Mouse (Mus musculus) R1 (cell line): ENCODE data around the gene Ccnh.
A peak's percentile ranks its signal among the peaks of the same experiment; 100 is the strongest.

Source experiments
- DNase-seq: peaks from one replicate; pipeline ENCODE4 v3.0.0-alpha.2; 2018; ENCODE audit warnings: low read depth, low spot score

The Ccnh gene

DNA sequence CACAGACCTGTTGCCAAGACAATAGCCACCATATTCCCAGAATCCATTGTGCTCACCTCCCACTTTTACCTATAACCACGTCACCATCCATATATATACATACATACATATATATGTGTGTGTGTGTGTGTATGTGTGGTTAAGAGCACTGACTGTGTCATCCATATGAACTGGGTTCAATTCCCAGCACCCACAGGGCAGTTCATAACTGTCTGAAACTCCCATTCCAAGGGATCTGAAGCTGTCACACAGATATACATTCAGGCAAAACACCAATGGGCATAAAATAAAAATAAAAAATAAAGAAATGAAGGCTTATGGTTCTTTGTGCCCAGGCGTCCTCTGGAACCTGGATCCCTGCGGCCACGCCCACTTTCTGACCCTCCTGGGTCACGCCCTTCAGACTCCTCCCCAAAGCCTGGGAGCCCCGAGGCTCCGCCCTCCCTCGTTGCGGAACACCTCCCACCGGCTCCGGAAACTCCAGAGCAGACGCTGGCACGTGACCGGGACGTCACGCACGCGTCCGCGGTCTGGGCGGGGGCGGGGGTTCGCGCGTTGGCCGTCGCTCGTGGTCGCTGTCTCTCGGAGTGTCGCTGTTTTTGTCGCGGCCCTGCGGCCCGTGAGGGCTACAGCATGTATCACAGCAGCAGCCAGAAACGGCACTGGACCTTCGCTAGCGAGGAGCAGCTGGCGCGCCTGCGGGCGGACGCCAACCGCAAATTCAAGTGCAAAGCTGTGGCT is at the start of gene Ccnh:
Gene Ccnh (plus strand): TSS at position 506 of the 741 bp plus-strand sequence.
- peak; percentile 94 for DNase-seq

DNA sequence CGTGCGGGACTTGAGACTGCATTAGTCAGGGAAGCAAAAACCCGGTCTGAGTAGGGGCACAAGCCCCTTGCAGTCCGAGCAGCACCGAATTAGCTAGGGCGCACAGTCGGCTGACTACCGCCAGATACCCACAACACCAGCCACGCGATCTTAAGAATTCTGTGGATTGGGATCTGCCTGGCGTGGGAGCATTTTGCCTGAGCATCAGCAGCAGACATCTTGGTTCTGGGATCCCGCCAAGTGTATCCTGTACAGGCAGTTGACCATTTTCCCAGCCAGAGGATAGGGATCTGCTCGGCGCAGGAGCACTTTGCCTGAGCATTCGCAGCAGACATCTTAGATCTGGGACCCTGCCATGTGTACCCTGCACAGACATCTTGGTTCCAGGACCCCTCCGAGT is 45.8 kb upstream of the Ccnh start:
- peak; percentile 79 for DNase-seq

DNA sequence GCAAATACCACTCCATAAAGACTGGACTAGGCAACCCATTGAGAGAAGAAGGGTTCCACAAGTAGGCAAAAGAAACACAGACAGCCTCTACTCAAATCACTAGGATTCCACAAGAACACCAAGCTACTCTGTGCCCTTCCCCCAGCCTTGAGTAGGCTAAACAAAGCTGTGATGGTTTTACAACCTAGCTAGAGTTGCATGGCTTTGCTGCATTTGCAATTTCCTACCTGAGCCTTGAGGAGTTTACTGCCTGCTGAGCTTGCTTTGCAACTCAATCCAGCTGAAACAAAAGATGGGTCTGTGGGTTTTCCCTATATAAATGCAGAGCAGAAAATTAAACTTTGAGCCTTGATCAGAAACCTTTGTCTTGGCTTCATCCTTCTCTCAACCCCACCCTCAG is 42.7 kb upstream of the Ccnh start:
- DNase-seq = peak; percentile 98

DNA sequence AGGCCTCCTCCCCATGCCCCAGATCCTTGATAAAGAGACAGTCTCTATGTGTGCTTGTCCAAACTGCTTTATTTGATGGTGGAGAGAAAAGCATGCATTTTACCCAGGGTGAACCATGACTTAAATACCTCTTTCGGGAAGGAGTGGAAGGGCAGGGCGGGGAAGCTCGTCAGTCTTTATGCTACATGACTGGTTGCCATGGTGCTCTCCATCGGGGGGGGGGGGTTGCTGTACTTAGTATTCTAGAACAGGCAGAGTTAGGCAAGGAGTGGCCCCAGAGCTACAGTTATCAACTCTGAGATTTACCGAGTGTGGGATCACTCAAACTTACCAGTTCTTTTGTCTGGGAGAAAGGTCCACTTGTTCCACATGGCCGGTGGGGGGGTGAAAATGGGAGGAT is 34.5 kb upstream of the Ccnh start:
- peak; percentile 68 for DNase-seq

DNA sequence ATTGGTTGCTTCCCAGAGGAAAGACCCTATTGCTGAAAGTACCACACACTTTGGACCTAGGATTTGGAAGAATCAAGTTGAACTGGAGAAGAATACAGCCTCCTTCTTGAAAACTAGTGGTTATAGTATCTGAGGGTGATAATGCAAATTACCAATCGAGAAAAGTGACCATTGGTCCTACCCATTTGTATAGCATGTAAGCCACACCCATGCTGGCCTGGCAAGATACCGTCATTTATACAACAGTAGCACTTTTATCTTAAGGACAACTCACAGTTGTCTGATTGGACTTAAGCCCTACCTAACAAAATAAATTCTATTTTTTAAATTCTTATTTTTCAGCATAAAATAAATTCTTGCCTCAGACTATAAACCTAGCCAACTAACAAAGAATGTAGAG is 29.2 kb upstream of the Ccnh start:
- DNase-seq = no peak

DNA sequence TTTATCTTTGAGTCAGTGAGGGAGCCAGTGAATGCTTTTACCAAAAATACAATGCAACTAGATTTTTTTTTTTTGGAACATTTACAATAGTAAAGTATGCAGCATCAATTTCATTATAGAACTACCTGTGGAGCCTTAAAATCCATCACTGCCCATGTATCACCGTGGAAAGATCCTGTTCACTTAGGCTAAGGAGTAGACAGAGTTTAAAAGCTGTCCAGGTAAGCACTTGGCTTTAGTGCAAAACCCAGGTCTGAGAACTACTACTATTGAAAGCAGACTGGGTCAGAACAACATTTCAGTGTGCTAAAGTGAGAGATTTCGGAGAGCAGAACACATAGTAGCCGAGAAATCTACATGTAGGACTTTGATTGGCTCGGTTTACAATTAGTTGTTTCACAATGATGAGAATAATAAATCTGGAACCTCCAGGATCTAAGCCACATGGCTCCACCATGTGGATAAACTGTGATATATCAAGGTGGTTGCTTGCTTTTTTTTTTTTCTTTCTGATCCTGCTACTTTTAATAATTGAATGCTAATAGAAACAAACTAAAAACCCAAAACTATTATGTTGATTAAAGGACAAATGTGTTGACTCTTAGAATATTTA is 24.6 kb upstream of the Ccnh start:
- peak; percentile 33 for DNase-seq

DNA sequence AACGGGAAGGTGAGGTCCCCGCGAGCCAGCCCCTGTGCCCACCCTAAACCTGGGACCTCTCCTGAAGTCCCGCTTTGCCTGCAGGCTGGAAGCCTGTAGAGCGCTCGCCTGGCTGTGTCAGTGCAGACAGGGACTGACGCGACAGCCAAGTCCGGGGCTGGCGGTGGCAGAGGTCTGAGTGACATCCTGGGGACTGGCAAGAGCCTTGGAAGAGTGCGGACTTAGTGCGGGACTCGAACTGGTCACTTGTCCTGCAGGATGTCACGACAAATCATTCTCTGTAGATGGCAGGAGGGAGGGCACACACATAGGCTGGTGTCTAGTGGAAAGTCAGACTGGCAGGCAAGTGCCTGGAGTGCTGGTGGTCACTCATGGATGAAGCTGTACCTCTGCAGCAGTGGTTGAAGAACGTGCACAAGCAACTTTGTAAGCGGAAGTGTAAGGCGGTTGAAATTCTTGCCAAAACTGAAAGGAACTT is 475 bp downstream of the Ccnh start:
- DNase-seq = peak; percentile 46

DNA sequence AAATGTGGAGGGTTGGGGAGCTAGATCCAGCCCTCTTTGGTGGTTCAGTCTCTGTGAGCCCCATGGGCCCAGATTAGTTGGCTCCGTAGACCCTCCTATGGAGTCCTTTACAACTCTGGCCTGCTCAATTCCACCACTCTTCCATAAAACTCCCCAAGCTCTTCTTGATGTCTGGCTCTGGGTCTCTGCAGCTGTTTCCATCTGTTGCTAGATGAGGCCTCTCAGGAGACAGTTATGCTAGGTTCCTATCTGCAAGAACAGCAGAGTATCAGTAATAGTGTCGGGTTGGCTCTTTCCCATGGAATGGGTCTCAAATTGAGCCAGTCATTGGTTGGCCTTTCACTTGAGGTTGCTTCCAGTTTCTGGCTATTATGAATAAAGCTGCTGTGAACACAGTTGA is 2.0 kb downstream of the Ccnh start:
- no peak for DNase-seq

DNA sequence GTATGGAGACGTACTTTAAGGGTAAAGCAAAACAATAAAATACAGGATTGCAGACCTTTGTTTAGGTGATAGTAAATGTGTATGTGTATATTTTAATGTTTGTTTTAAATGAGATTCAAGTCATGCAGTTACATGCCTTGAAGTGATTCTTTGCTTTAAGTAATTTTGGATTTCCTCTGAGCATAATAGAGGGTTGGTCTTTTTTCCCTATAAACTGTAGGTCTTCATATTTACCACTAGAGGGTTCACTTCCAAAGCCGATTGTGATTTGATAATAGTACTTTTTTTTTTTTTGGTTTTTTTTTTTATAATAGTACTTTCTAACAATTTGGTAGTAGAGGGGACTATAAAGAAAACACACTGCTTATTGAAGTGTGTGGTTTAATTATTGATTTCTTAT is 18.3 kb downstream of the Ccnh start:
- DNase-seq = peak; percentile 12

DNA sequence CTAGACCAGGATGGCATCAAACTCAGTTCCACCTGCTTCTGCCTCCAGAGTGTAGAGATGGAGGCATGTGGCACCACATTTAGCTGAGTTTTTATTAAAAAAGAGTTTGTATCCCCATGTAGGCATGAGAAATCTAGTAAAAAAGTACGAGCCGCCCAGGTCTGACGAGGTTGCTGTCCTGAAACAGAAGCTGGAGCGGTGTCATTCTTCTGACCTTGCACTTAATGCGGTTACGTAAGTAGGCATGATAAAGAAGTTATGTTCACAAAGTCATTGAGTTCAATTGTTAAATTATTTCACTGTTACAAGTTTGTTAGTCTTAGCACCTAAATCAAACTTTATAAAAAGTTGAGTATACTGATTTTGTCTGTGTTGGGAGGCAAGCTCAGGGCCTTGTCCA is 19.4 kb downstream of the Ccnh start:
- DNase-seq = no peak

DNA sequence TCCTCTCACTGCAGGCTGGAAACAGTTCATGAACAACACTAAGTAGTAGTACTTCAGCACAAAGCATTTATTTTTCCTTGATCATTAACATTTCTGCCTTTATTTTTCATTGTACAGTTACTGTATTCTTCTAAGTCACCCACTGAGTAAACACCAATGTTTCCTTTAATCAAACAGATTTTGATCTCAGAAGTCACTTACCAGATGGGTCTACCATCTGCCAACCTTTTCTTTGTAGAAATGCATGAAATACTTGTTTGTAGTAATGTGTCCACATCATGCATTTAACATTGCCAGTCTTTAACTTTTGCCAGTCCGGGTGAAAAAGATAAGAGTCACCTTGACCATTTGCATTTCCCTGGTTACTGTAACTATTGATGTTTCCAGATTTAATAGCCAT is 21.1 kb downstream of the Ccnh start:
- DNase-seq = no peak

DNA sequence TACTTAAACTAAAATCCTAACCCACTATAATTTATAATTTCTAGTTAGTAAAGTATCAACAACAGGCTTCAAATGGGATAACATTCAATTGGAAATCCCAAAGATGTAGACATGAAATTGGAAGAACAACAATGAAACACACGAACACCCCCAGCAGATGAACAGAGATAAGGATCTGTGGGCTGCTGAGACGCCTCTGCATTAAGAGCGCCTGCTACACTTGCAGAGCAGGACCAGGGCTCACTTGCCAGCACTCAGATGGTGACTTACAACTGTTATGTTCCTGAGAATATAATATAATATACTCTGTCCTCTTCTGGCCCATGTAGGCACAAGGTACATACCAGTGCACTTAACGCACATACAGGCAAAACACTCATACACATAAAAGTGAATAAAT is 29.4 kb downstream of the Ccnh start:
- no peak for DNase-seq

DNA sequence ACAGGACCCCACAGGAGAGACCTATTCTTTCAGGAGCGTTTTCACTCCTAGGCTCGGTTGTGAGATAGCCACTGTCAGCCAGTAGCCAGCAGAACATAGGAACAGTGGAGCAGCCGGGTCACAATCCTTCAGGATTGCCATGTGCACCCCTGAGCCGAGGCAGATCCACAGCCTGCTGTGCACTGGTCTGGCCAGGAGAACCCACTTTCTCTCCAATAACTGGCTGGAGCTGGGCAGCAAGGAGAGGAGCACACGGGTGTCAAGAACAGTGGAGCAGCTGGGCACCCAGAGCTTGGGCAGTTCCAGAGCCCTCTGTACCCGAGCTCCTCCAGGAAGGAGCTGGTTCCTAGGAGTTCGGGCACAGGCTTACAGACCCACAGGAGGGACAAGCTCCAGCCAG is 49.6 kb downstream of the Ccnh start:
- DNase-seq = no peak
